Mouse (Mus musculus) B cell, adult 2 months (primary cell): ENCODE results near the gene Hoxb7.
A peak's percentile ranks its signal among the peaks of the same experiment; 100 is the strongest.

ENCODE experiments used
- DNase-seq, 2 experiments: peaks; one replicate each; pipeline ENCODE4 v3.0.0; 2022

Hoxb7 gene

DNA sequence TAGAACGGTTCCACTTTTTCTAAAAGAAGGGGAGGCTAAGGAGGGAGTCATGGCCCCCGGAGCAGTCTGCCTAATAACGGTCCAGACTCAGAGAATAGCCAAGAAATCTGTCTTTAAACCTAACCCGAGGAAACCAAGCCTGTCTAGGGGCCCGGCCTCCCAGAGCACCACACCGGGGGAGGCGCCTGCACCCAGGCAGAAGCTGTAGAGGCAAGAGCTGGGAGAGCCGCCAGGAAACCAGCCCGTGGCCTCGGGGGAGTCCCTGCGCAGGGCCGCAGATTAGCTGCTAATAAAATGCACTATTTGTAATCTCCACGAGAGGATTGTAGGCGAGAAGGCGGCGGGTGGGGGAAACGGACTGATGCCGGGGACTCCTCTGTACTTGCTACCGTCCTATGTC lies 16.6 kb upstream of the Hoxb7 start:
- DNase-seq = no peak

DNA sequence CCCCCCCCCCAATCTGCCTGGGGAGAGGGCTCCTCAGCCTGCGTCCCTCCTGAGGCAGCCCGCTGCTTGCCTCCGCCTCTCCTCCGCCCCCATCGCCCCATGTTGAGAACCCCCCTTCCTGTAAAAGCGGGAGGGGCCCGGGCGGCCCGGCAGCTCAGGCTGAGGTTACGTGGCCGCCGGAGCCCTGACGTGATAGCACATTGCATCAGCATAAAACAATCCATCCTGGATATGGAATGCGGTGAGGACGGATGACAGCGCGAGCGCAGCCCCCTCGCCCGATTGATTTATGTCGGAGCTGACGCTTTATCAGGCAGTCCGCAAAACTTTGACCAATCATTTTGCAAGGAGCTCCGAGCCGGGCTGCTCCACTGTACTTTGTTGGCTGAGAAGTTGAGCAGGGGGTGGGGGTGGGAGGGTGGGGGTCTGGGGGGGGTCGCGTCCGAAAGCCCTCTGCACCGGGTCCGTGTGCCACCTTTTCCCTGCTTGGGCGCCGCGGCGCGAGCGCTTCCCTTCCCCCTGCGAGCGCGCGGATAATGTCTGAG lies 15.4 kb upstream of the Hoxb7 start, which contains the start of gene Hoxb9:
Gene Hoxb9, plus strand, starts transcription at position 462 of the 545 bp plus-strand sequence.
- no peak for DNase-seq

DNA sequence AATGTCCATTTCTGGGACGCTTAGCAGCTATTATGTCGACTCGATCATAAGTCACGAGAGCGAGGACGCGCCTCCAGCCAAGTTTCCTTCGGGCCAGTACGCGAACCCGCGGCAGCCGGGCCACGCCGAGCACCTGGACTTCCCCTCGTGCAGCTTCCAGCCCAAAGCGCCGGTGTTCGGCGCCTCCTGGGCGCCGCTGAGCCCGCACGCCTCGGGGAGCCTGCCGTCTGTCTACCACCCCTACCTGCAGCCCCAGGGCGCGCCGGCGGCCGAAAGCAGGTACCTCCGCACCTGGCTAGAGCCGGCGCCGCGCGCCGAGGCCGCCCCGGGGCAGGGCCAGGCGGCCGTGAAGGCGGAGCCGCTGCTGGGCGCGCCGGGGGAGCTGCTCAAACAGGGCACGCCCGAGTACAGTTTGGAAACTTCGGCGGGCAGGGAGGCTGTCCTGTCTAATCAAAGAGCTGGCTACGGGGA lies 14.8 kb upstream of the Hoxb7 start:
- DNase-seq = no peak

DNA sequence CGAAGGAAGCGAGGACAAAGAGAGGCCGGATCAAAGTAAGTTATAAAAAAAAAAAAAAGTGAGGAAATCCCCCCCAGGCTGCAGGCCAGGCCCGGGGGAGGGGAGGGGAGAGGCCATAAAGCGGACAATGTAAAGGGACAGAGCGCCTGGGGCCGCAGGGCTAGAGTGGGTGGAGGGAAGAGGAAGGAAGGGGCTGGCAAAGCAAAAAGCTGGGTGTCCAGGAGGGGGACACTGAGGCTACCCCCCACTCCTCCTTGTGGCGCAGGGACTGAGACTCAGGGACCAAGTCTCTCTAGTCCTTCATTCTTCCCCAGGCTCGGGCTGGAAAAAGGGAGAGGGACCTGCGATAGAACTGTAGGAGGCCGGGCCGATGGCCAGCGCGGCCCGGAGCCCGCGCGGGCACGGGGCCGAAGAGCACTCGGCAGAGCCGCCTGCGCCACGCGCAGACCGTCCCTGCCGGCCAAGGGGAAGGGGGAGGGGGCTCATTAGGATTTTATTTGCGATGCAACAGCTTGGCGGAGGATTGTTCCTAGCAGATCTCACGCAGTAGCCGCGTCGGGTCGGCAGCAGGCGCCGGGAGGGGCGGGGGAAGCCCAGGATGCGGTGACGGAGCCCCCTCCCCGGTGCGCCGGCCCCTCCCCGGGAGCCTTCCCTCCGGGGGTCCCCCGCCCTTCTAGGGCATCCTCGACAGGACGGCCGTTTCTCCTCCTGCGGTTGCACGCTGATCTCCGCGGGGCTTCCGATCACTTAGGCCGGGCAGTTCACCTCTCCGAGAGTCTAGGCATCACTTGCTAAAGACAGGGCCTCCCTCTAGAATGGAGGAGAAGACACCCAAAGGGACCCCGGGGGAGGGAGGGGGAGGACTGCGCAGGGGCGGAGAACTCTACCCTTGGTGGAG lies 14.2 kb upstream of the Hoxb7 start:
- no peak for DNase-seq

DNA sequence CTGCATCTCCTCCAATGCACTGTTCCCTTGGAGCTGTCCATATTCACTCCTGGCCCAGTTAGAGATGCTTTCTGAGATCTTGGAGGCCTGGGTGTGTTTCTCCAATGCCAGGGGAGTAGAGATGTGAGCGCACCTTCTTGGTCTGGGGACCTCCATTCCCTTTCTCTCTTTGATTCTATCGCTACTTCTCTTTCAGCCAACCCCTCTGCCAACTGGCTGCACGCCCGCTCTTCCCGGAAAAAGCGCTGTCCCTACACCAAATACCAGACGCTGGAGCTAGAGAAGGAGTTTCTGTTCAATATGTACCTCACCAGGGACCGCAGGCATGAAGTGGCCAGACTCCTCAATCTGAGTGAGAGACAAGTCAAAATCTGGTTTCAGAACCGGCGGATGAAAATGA lies 12.0 kb upstream of the Hoxb7 start:
- DNase-seq = no peak

DNA sequence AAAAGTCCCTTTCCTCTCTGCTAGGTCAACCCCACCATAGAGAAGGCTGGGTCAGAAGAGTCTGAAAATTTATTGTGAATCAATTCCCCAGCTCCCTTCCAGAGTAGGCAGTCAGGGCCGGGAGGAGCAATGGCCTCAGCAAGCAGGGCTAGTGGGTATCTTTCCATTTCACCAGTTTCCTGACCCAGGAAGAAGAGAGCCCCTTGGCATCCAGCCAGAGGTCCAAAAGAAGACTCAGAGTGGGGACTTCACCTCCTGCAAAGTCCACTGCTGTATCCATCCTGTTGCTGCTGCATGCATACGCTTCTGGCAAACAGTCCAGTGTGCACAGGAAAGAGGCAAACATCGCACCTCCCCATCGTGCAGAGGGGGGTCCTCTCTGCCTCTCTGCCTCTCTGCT lies 10.5 kb upstream of the Hoxb7 start:
- no peak for DNase-seq

DNA sequence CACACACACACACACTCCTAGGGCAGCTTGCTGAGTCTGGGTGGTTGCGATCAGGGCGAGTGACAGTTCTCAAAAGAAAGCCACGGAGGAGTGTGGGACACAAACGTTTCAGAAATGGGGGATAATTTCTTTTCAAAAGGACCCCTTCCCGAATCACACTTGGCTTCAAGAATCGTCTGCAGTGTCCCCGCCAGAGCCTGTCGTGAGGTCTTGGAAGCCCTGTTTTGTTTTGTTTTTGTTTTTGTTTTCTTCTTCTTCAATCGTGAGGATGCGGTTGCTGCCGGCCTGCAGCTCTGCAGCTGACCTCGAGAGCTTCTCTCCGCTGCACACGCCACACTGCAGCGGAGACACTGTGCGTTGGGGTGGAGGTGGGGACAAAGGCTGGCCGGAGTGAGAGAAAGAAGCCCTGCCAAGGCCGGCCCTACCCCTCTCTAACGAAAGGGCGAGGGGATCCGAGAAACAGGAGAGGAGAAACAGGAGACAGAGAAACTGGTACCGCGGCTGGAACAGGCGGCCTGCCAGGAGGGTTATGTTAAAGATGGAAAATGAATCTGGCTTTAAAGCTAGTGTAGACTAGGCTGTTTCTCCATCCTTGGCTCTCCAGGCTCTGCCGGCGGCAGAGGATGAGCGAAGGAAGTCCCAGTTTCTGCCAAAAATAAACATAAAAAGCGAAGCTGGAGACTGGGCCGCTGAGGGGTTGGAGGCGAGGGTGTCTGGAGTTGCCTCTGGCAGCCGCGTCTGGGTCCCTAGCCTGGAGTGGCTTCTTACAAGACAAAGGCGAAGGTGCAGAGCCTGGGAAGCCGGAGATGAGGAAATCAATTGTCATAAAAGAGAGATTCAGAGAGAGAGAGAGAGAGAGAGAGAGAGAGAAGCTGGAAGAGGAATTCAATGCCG lies 9.0 kb upstream of the Hoxb7 start:
- DNase-seq = no peak

DNA sequence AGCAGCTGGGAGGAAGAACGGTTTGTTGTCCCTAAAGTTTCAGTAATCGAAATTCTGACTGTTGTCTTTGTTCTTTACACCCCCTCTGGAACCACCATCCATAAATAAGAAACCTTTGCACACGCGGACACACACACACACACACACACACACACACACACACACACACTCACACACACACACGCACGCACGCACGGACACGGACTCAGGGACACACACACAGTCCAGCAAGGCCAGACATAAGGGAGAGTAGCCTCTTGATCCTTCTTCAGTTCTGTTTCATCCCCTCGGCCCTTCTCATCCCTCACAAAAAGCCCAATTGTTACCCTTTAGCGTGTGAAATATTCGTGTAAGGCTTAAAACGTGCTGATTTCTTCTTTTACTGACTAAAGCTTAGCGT lies 8.1 kb upstream of the Hoxb7 start:
- DNase-seq = no peak

DNA sequence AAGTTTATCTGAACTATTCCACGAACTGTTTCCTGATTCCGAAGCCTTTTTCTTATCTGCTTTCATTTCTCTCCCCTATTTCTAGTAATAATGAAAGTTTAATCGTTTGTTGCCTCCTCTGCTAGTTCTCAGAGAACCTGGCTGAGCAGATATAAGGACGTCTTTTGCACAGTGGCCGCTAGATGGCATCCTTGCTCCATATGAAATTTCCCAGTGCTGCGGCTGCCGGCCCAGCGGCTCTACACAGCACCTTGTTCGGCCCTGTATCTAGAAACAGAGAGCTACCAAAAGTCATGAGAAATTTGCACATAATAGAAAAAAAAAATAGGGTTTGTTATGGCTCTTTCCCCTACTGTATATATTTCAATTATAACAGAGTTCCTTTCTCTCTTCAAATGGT lies 7.7 kb upstream of the Hoxb7 start:
- peak; percentile 89 to 90 for DNase-seq

DNA sequence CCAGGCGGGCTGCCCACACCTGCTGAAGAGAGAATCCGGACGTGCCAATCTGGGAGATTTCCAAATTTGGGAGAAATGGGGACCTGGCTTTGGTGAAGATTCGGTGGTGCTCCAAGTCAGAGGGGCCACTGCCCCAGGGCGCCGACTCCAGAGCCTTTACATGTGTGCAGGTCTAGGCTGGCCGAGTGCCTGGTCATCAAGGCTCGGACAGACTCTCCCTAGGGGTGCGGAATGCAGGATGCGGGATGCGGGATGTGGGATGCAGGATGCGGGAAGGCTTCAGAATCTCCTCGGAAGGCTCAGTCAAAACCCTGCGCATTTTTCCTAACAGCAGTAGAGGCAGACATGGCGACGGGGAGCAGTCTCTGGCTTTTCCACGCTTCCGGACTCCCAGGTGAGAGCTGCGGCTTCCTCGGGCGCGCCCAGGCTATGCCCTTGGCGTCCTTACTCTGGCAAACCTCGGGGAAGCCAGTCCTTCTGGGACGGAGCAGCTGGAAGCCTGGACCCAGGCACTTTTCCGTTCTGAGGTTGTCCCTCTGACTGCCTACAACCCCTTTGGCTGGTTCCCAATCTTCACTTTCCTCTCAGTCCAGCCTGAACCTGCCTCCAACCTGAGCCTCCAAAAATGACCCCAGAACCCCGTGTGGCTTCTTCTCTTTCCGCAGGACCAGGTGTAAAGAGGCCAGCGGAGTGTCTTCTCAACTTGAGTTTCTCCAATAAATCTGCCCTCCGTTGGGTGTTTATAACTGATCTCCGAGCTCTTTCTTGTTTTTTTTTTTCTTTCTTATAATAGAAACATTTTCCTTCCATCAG lies 6.8 kb upstream of the Hoxb7 start:
- DNase-seq = peak in 1 of 2 experiments; percentile 18

DNA sequence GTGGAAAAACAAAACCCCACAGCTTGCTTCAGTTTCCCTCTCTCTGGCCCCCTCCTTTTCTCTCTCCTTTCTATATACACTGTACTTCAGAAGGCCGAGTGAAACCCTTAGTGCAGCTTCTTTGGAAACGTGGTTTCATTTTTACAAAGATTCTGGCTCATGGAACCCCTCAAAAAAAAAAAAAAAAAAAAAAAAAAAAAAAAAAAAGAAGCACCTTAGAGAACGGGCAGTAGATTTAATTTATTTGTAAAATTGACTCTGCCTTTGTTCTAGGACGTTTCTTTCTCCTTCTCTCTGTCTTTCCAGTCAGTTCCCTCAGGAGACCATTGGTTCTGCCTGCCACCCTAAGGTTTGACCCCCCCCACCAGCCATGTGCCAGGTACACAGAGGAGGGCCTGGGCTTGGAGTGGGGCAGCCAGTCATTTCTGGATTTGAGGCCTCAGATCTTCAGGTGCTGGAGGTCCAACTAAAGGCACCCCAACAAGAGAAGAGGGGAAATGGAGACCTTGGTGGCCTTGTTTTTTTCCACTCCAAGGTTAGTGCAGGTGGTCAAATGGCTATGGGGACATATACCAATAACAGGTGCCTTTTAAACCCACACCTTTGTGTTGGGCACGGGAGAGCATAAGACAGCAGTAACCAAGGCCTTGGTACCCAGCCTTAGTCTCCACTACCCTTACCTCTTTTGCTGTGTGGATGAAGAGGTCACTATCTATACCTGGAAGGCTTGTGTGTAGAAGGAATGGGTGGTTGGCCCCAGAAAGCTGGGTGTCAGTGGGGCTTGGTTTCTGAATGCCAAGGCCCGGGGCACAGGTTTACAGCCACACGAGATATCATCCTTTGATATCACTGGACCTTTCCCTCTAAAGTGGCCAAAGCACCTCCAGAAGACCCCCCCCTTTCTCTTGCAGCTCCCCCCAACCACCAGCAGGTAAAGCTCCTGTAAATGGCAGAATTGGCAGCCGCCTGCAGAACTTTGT lies 5.7 kb upstream of the Hoxb7 start:
- no peak for DNase-seq

DNA sequence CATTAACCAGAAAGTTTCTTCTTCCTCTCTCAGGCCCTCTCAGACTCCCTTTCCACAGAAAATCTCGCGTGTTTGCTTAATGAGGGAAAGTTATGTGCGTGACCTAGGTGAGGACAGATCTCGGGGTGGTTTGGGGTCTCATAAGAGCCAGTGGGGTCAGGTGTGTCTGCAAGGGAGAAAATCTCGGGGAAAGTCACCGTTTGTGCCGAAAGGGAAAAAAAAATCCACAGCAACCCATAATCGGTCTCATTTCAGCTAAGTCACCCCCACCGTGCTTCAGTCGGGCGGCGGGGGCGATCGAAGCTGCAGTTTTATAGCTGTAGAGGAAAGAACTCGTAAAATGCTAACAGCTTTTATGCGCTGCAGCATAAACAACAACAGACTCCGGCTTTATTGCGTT lies 5.0 kb upstream of the Hoxb7 start:
- DNase-seq = no peak

DNA sequence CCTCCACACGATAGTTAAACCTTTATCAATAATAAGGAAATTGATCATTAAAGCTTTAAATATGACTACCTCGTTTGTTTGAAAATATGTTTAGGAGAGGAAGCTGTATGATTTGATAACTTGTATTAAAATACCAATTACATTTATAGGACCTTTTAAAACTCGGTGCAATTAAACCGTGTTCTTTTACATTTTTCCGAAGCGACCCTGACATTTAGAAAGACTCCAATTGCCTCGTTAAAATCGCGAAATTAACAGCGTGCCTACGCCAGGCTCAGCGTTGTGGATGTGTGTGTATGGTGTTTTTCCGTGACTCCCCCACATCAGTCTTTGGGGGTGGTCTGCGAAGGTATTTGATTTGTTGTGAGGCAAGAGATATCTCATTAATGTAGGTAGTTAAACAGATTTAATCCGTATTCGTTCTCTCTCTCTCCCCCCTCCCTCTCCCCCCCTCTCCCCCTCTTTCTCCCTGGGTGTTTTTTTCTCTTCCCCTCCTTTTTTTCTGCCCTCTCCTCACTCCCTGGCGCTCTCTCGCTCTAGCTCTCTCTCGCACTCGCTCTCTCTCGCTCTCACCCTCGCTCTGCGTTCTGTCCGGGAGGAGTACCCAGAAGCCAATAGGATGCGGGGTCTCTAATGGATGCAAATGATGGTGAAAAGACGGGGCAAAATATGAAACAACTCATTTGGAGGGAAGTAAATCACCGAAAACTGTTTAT lies 4.4 kb upstream of the Hoxb7 start, which contains the start of gene Hoxb8:
Gene Hoxb8, plus strand, starts transcription at position 51 of the 716 bp plus-strand sequence.
- DNase-seq = no peak

DNA sequence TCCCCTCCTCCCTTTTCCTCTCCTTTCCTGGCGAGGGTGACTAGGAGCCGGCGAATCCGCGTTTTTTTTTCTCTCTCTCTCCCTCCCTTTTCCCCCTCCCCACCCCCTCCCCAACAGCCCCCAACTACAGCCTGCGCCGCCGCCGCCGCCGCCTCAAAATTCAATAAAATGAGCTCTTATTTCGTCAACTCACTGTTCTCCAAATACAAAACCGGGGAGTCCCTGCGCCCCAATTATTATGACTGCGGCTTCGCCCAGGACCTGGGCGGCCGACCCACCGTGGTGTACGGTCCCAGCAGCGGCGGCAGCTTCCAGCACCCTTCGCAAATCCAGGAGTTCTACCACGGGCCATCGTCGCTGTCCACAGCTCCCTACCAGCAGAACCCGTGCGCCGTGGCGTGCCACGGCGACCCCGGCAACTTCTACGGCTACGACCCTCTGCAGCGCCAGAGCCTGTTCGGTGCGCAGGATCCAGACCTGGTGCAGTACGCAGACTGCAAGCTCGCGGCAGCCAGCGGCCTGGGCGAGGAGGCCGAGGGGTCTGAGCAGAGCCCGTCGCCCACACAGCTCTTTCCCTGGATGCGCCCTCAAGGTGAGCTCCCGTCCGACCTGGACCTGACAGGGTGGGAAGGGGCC lies 3.5 kb upstream of the Hoxb7 start:
- DNase-seq = no peak

DNA sequence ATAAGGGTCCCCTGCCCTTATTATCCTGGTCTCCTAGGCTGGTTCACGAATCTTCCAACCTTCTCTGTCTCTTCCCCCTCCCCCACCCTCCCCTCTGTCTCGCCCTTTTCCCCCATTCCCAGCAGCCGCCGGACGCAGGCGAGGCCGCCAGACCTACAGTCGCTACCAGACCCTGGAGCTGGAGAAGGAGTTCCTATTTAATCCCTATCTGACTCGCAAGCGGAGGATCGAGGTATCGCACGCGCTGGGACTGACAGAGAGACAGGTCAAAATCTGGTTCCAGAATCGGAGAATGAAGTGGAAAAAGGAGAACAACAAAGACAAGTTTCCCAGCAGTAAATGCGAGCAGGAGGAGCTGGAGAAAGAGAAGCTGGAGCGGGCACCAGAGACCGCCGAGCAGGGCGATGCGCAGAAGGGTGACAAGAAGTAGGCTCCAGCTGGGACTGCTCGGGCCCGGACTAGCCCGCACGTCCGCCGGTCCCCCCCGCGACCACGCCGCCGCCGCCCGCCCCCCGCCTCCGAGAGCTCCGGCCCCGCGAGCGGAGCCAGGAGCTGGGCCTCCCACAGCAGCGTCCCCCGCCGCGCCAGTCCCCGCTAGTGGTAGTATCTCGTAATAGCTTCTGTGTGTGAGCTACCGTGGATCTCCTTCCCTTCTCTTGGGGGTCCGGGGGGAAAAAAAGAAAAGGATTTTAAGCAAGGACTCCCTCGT lies 2.2 kb upstream of the Hoxb7 start:
- DNase-seq = peak; percentile 55 to 56

DNA sequence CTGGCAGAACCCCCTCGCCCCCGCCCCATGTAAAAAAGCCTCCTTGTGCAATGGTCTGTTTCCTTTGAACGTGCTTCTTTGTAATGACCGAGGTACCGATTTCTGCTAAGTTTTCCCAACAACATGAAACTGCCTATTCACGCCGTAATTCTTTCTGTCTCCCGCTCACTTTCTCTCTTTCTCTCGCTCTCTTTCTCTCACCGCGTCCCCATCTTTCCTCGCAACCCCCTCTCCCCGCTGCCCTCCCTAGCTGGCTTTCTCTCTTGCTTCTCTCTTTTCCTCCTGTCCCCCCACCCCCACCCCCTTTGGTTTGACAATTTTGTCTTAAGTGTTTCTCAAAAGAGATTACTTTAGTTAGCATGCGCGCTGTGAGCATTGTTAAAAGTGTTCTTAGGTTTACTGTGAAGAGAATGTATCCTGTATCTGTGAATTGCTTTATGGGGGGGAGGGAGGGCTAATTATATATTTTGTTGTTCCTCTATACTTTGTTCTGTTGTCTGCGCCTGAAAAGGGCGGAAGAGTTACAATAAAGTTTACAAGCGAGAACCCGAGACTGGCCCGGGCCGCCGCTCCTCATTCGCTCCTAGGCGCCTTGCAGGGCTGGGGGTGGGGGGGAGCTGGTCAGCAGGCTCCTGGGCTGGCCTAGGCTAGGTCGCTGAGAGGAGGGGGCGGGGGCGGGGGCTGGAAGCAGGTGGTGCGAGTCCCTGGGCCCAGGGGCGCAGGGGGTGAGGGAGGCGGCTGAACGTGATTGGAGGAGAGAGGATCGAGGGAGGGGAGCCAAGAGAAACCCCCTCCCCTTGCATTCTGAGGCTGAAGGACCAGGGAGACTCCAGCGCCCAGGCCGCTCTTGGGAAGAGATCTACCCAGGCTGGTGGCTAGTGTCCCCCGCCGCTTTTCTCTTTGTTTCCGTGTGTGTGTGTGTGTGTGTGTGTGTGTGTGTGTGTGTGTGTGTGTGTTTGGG lies 1.4 kb upstream of the Hoxb7 start:
- DNase-seq = no peak

DNA sequence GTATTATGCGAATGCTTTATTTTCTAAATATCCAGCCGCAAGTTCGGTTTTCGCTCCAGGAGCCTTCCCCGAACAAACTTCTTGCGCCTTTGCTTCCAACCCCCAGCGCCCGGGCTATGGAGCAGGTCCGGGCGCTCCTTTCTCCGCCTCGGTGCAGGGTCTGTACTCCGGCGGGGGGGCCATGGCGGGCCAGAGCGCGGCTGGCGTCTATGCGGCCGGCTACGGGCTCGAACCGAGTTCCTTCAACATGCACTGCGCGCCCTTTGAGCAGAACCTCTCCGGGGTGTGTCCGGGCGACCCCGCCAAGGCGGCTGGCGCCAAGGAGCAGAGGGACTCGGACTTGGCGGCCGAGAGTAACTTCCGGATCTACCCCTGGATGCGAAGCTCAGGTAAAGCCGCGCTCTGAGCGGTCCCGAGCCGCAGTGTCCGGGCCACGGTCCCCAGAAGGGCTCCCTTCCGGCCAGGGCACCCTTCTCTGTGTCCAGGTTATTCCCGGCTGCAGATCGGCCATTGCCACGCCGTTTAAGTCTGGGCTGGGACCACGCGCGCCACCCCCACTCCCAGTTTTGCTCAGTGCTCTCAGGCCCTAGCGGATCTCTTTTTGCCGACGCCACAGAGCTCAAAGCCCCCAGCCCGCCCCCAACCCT lies 439 bp downstream of the Hoxb7 start:
- DNase-seq = peak in 1 of 2 experiments; percentile 36
